Mouse (Mus musculus): Measurements from ENCODE around the gene Vars2. TPM values are rescaled to one million over a fixed set of nuclear protein-coding genes. Genes with fewer than 3 reads are reported as not detected.

The Vars2 gene
- polyA plus RNA-seq (2021; fragmentation: Nextera tagmentation), result 2.7 and 3.8 TPM in 2 replicates
- long read RNA-seq, experiment 1, partial matches to known transcripts, result 0 of 1 reads
- long read RNA-seq, experiment 1, other reads (novel, unspliced or antisense), result 1 of 1 reads
- long read RNA-seq, experiment 2, full-length matches to known transcripts, result 2 of 10 reads
- long read RNA-seq, experiment 2, partial matches to known transcripts, result 5 of 10 reads
- long read RNA-seq, experiment 2, other reads (novel, unspliced or antisense), result 3 of 10 reads

DNA sequence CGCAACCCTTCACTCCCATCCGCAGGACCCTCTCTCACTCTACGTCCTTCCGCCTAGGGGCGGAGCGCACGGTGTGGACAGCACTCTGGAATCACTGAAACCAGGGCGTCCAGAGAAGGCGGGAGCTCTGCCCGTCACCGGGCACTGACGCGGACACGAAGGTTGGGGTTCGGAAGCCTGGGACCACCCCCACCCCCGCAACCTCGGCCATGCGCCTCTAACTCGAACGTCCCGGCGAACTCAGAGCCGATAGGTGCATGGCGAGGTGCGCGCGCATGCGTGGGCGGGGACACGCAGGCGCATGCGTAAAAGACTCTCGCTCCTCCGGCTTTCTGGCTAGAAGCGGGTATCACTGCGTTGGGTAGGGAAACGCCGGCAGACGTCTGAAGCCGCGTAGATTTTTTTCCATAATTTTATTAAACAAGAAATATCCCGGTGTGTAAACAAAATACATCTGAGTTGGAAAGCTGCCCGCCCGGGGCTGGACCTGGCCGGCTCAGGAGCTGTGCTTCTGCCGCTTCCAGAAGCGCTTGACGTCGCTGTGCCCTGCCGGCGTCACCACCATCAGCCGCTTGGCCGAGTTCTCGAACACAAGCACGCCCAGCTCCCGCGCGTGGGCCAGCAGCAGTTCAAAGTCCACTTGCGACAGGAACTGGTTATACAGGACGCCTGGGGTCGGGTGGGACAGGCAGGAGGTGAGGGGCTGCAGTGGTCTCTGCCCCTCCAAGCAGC, at the start of gene Vars2:
TSS of gene Vars2 (minus strand) at position 259 of the 732 bp plus-strand sequence.

DNA sequence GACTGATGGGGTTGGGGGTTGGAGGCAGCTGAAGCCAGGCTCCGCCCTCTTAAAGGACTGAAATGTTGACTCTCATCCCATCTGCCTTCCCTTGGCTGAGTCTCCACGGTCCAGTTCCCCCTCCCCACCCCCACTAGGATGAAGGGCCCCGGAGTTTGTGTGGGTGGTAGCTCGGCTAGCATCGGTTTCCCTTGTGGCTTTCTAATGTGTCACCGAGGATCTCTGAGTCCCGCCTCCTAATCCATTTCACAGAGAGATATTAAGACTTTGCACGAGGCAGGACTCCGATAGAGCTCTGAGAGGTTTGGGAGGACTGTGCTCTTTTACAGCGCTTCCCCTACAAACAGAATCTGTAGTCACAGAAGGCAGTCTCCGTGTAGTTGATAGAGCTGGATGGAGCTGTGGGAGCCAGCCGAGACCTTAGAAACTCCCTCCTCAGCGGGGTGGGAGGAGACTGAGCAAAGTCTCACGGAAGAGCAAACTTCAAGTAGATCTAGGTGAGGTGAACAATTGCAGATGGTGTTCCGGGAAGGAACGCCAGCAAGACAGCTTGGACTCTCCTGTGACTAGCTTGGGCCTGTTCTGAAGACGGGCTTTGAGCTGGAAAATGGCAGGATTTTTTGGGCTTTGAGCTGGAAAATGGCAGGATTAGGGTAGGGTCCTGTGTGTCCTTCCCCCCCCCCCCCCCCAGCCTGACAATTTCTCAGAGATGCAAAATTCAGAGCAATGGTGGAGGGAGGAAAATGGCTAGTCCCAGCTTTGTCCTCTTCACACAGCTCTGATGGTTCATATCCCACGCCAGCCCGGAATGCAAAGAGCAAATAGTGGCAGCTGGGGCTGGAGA, 37.5 kb upstream of the Vars2 start, which contains the start of gene Ddr1:
TSS of gene Ddr1 (minus strand) at position 1 of the 844 bp plus-strand sequence.

DNA sequence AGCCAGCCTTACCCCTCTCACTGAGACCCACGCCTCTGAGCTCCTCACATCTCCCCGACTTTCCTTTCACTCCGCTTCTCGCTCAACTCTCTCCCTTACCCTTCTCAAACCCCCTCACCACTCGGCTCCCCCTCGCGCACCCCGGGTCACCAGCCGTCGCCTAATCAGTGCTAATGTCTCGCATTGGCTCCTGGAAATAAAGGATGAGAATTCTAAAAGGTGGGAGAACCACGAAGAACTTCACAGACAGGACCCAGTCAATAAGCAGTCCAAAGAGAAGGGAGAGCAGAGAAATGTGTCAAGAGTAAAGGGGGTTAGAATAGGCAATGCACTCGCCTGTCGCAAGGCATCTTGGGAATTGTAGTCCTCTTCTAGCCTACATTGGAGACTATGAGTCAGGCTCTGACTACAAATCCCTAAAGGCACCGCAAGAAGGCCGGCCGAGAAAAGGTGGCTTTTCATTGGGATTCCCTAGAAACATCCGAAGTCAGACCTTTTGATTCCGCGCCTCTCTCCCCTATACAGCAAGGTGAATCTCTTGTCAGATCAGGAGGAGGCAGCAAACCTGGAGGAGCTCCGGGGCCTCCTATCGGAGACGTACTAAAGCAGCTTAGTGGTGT, 6.1 kb upstream of the Vars2 start, which contains the start of gene Gtf2h4:
TSS of gene Gtf2h4 (minus strand) at position 324 of the 620 bp plus-strand sequence.

DNA sequence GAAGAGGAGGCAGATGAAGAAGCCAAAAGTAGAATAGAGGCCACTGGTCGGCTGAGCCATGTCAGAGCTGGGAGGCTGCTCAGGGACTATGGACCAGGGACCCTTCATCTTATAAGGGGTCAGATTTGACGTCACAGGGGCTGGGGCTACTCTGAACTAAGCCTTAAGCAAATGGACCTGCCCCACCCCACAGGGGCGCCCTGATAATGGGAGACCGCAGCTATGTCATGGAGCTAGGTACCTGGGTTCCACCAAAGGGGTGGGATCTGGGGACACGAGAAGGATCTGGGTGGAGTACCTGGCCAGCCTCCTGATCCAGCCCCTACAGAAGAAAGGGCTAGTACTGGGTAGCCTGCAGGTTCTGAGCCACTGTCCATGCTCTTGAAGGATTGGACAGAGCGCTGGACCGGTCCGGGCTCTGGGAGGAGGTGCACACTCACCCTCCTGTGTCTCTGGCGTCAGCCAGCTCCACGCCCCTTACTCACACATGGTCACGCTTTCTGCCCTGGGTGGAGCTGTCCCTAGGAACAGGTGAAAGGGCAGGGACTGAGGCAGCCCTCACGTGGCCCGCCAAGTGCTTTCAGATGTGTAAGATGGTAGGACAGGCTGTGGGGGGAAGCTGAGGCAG, 23.7 kb downstream of the Vars2 start, which contains the start of gene Mucl3:
TSS of gene Mucl3 (minus strand) at position 87 of the 628 bp plus-strand sequence.

DNA sequence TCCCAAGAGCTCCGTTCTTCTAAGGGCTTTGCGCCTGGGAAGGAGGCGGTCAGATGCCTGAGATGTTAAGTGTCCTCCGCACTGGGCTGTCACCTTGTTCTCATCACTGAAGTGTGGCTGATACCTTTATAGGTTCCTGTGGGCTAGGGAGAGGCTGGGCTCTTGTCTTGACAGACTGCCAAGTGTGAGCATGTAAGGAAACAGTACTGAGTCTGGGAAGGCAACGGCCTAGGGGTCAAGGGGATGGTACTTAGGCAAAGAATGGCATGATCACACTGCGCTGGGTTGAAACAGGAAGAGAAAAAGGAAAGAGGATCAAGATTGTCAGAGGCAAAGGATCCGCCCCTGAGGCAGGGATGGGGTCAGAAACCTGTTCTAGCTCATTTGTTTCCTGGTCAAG, 40.9 kb downstream of the Vars2 start, which contains the start of gene Gm9573:
TSS of gene Gm9573 (minus strand) at position 101 of the 400 bp plus-strand sequence.

Other genes with a start within 250 kb of the Vars2 start
- 1.2 and 1.6 TPM in 2 replicates for gene H2-Q6, start 242.7 kb downstream of the Vars2 start, polyA plus RNA-seq (2021; fragmentation: Nextera tagmentation)
- gene H2-Q7, start 228.4 kb downstream of the Vars2 start, polyA plus RNA-seq (2021; fragmentation: Nextera tagmentation), result 2.5 and 2.7 TPM in 2 replicates
- gene H2-Q10, start 197.5 kb downstream of the Vars2 start, polyA plus RNA-seq (2021; fragmentation: Nextera tagmentation), result not detected in 2 replicates
- gene Pou5f1, start 161.6 kb downstream of the Vars2 start, polyA plus RNA-seq (2021; fragmentation: Nextera tagmentation), result not detected in 2 replicates
- 4.4 and 6.9 TPM in 2 replicates for gene Tcf19, start 150.8 kb downstream of the Vars2 start, polyA plus RNA-seq (2021; fragmentation: Nextera tagmentation)
- gene Cchcr1, start 150.5 kb downstream of the Vars2 start, polyA plus RNA-seq (2021; fragmentation: Nextera tagmentation), result 0.92 and 1.5 TPM in 2 replicates
- gene Psors1c2, start 134.4 kb downstream of the Vars2 start, polyA plus RNA-seq (2021; fragmentation: Nextera tagmentation), result not detected in 2 replicates
- 0.31 and 0.38 TPM in 2 replicates for gene Cdsn, start 115.5 kb downstream of the Vars2 start, polyA plus RNA-seq (2021; fragmentation: Nextera tagmentation)
- gene 2300002M23Rik, start 100.1 kb downstream of the Vars2 start, polyA plus RNA-seq (2021; fragmentation: Nextera tagmentation), result 0.11 TPM in 1 of 2 replicates, not detected in the other
- not detected in 2 replicates for gene Sfta2, start 66.0 kb downstream of the Vars2 start, polyA plus RNA-seq (2021; fragmentation: Nextera tagmentation)
- gene Gm9573, start 41.0 kb downstream of the Vars2 start, polyA plus RNA-seq (2021; fragmentation: Nextera tagmentation), result not detected in 2 replicates
- gene Mucl3, start 23.9 kb downstream of the Vars2 start, polyA plus RNA-seq (2021; fragmentation: Nextera tagmentation), result not detected in 2 replicates
- 28.3 and 28.8 TPM in 2 replicates for gene Gtf2h4, start 6.1 kb upstream of the Vars2 start, polyA plus RNA-seq (2021; fragmentation: Nextera tagmentation)
- 19.8 and 22.8 TPM in 2 replicates for gene Ddr1, start 37.0 kb upstream of the Vars2 start, polyA plus RNA-seq (2021; fragmentation: Nextera tagmentation)
- 6.3 and 7.1 TPM in 2 replicates for gene Ier3, start 154.1 kb upstream of the Vars2 start, polyA plus RNA-seq (2021; fragmentation: Nextera tagmentation)
- gene Flot1, start 155.6 kb upstream of the Vars2 start, polyA plus RNA-seq (2021; fragmentation: Nextera tagmentation), result 109 and 126 TPM in 2 replicates
- 614 and 636 TPM in 2 replicates for gene Tubb5, start 170.7 kb upstream of the Vars2 start, polyA plus RNA-seq (2021; fragmentation: Nextera tagmentation)
- gene Mdc1, start 173.9 kb upstream of the Vars2 start, polyA plus RNA-seq (2021; fragmentation: Nextera tagmentation), result 1.6 and 3.2 TPM in 2 replicates
- 3.1 and 3.5 TPM in 2 replicates for gene Nrm, start 193.7 kb upstream of the Vars2 start, polyA plus RNA-seq (2021; fragmentation: Nextera tagmentation)
- 1.6 and 1.8 TPM in 2 replicates for gene Ppp1r18, start 198.0 kb upstream of the Vars2 start, polyA plus RNA-seq (2021; fragmentation: Nextera tagmentation)
- 8.7 and 8.9 TPM in 2 replicates for gene Dhx16, start 212.2 kb upstream of the Vars2 start, polyA plus RNA-seq (2021; fragmentation: Nextera tagmentation)
- gene 2310061I04Rik, start 229.8 kb upstream of the Vars2 start, polyA plus RNA-seq (2021; fragmentation: Nextera tagmentation), result 57.1 and 72.3 TPM in 2 replicates
- 47.2 and 55.1 TPM in 2 replicates for gene Atat1, start 242.5 kb upstream of the Vars2 start, polyA plus RNA-seq (2021; fragmentation: Nextera tagmentation)
- gene Mrps18b, start 248.8 kb upstream of the Vars2 start, polyA plus RNA-seq (2021; fragmentation: Nextera tagmentation), result 63.7 and 64.4 TPM in 2 replicates
- 17.2 and 18.5 TPM in 2 replicates for gene Ppp1r10, start 248.8 kb upstream of the Vars2 start, polyA plus RNA-seq (2021; fragmentation: Nextera tagmentation)

Data from layer of hippocampus, adult 6 months (tissue).